Mouse (Mus musculus): ENCODE measurements around the gene Enkur.

The Enkur gene

GRCm38 (mm10) chr2:21187576-21187975, 17.6 kb downstream of the Enkur start:
- DNase-seq = peak; percentile 45 to 56

GRCm38 (mm10) chr2:21182811-21183210, 22.4 kb downstream of the Enkur start:
- no peak for DNase-seq

- no peak for DNase-seq
These were observed 26.0 kb downstream of the Enkur start for GRCm38 (mm10) chr2:21179136-21179535.

GRCm38 (mm10) chr2:21172797-21173196, 32.4 kb downstream of the Enkur start:
- no peak for DNase-seq

- no peak for DNase-seq
These were observed 37.2 kb downstream of the Enkur start for GRCm38 (mm10) chr2:21167916-21168315.

- DNase-seq = no peak
These were observed 40.9 kb downstream of the Enkur start for GRCm38 (mm10) chr2:21164296-21164695.

GRCm38 (mm10) chr2:21153469-21153868, 51.7 kb downstream of the Enkur start:
- peak in 1 of 2 experiments; percentile 11 for DNase-seq

- DNase-seq = no peak
These were observed 58.0 kb downstream of the Enkur start for GRCm38 (mm10) chr2:21147169-21147568.

GRCm38 (mm10) chr2:21146486-21146885, 58.7 kb downstream of the Enkur start:
- DNase-seq = no peak

- DNase-seq = no peak
These were observed 62.5 kb downstream of the Enkur start for GRCm38 (mm10) chr2:21142616-21143015.

GRCm38 (mm10) chr2:21142204-21142580, 63.0 kb downstream of the Enkur start:
- peak; percentile 71 to 80 for DNase-seq

GRCm38 (mm10) chr2:21141520-21142203, 63.5 kb downstream of the Enkur start:
- DNase-seq = peak; percentile 36 to 43

GRCm38 (mm10) chr2:21141189-21141519, 64.0 kb downstream of the Enkur start:
- DNase-seq = no peak
